Mouse (Mus musculus) hindbrain, postnatal 0 days (tissue): ENCODE measurements around the gene Map2. TPM values are rescaled to one million over a fixed set of nuclear protein-coding genes. Genes with fewer than 3 reads are reported as not detected.

ENCODE experiments used
- ATAC-seq: fragments of 200-750 bp; cut with Nextera tagmentation; 2 replicates; pipeline ENCODE4 v1.8.0; 2017; ENCODE audit warnings: mild to moderate bottlenecking, moderate TSS enrichment, moderate library complexity
- DNase-seq: peaks from one replicate; pipeline ENCODE4 v3.0.0-alpha.2; 2015; ENCODE audit warnings: low spot score
- H3K27ac ChIP-seq: fragments of 300-500 bp; sonication (generic); 2 replicates; pipeline ENCODE4 v1.5.1; 2014; ENCODE audit warnings: mild to moderate bottlenecking
- H3K27me3 ChIP-seq: fragments of 300-500 bp; sonication (generic); 2 replicates; pipeline ENCODE4 v1.6.1; 2014; ENCODE audit warnings: low read length, mixed read lengths; ENCODE audit not compliant: insufficient read depth
- H3K36me3 ChIP-seq: fragments of 300-500 bp; sonication (generic); 2 replicates; pipeline ENCODE4 v1.6.1; 2014; ENCODE audit warnings: low read length, mixed read lengths; ENCODE audit not compliant: insufficient read depth
- H3K4me1 ChIP-seq: fragments of 300-500 bp; sonication (generic); 2 replicates; pipeline ENCODE4 v1.6.1; 2014; ENCODE audit warnings: antibody characterized with exemption, low read length, mixed read lengths; ENCODE audit not compliant: insufficient read depth
- H3K4me2 ChIP-seq: fragments of 300-500 bp; sonication (generic); 2 replicates; pipeline ENCODE4 v1.6.1; 2014; ENCODE audit warnings: low read depth, mild to moderate bottlenecking, low read length, moderate library complexity, mixed read lengths
- H3K4me3 ChIP-seq: fragments of 300-500 bp; sonication (generic); 2 replicates; pipeline ENCODE4 v1.5.1; 2014; ENCODE audit warnings: low read length
- H3K9ac ChIP-seq: fragments of 300-500 bp; sonication (generic); replicated peaks from 2 replicates; pipeline ENCODE4 v1.6.1; 2014; ENCODE audit warnings: mild to moderate bottlenecking, low read length, moderate library complexity, mixed read lengths
- H3K9me3 ChIP-seq: fragments of 300-500 bp; sonication (generic); 2 replicates; pipeline ENCODE4 v1.6.1; 2016; ENCODE audit warnings: low read length, mixed read lengths
- CTCF ChIP-seq: IDR thresholded peaks from 2 replicates; pipeline ENCODE4 v1.5.1; 2016; ENCODE audit warnings: antibody characterized with exemption, control low read depth, low read depth
- WGBS: fragments of 180-500 bp; shearing (Covaris S2); extraction: QIAGEN DNeasy Blood & Tissue Kit; methylation state at CpG from one replicate; pipeline ENCODE4 v1.1.7; 2014; 5-methylcytosine and 5-hydroxymethylcytosine counted together
- polyA plus RNA-seq: library from polyadenylated mRNA; unstranded; fragments of >200 nt; fragmentation: Nextera tagmentation; extraction: Ambion mirVana; gene quantifications from 2 replicates; pipeline ENCODE4 v1.2.1, GENCODE M21; 2015
- total RNA-seq: library from RNA; depleted of rRNA; stranded (reverse); fragments of >200 nt; gene quantifications from 2 replicates; pipeline ENCODE4 v1.2.3, GENCODE M21; 2014

Map2 gene
- total and polyA plus RNA-seq, 2 experiments from 2014 or later, result 289 to 1,101 TPM

DNA sequence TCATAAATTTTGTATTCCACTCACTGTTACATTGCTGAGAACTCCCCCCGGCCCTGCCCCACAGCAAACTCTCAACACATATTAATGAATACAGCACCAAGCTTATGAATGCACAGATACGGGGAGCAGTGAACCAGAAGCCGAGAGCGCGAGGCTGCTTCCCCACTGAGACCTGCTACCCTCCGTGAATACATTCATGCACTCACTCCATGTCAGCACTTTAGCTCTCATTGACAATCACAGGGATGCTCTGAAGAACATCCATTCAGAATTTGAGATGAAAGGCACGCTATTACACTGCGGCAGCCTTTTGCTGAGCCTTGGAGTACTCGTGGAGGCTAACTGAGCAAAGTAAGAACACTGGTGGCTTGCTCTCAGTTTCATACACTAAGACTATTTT, 226.8 kb downstream of the Map2 start:
- TF ChIP-seq CTCF, result no peak
- Histone ChIP-seq H3K4me2 (no peak overlapping the region), H3K27me3 (no peaks in the 10 kb centered on the region), H3K27ac (peak overlapping the region; percentile 45; the same call in 1 of the 2 replicates), H3K4me1 (no peaks in the 10 kb centered on the region), H3K4me3 (no peak overlapping the region), H3K9ac (no peak overlapping the region), H3K36me3 (peaks cover 32% of the 10 kb centered on the region), H3K9me3 (no peaks in the 10 kb centered on the region)
- ATAC-seq (peak; percentile 74), DNase-seq (peak; percentile 35)
- 16% methylated on average over 9 of the region's 9 CpGs for WGBS

DNA sequence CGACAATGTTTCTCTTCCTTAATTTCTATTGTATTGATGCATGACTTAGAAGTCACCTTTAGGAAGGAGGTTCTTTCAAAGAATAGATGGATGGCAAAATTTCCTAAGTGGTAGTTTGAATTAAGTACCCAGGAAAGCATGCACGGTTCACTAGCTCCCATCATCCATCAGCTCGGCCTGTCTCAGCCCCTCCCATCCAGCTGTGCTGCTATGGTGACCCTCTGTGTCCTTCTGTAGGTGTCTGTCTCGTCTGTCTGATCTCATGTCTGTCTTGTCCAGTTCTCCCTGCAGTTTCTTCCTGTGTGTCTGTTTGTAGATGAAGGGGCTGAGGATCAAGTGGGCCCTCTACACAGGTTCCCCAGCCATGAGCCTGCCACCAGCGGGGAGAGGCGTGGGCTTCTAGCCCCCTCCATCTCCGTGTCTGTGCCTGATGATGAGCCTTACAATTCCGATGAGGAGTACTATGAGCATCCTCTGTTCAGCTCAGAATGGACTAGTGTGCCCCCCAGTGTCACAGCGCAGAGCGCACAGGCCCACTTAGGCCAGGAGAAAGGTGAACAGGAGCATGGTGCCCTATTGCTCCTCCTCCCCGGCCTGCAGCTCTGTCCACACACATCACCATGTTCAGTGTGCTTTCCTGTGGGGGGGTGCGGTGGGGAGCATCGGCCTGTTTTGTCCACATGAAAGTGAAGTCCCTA, 232.3 kb downstream of the Map2 start:
- no peaks in the 10 kb centered on the region for H3K27me3 ChIP-seq
- no peaks in the 10 kb centered on the region for H3K9me3 ChIP-seq
- H3K4me2 ChIP-seq, result no peak overlapping the region
- 45% methylated on average over 13 of the region's 13 CpGs for WGBS
- peak; percentile 51 for TF ChIP-seq CTCF
- DNase-seq (peak; percentile 34), ATAC-seq (peak; percentile 79)
- H3K27ac ChIP-seq, result no peak overlapping the region
- no peak overlapping the region for H3K9ac ChIP-seq
- no peaks in the 10 kb centered on the region for H3K4me1 ChIP-seq
- peaks cover 40% of the 10 kb centered on the region; the same call in 1 of the 2 replicates for H3K36me3 ChIP-seq
- no peak overlapping the region for H3K4me3 ChIP-seq

DNA sequence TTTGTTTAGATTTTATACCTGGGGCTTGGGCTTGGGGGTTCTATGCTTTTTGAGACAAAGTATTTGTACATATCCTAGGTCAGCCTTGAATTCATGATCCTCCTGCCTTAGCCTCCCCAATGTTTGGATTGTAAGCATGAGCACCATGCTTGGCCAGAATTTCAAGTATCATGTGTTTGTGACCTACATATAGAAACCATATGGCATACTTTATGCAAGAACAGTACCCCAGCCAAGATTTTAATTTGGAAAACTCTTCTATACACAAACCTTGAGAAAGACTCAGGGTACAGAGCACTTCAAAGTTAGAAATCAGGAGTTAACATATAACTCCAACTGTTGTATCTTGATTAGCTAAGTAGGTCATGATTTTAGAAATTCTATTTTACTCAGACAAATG, 243.3 kb downstream of the Map2 start:
- no peaks in the 10 kb centered on the region for H3K4me1 ChIP-seq
- no peak overlapping the region for H3K27ac ChIP-seq
- H3K27me3 ChIP-seq, result no peaks in the 10 kb centered on the region
- no peak for ATAC-seq
- H3K9ac ChIP-seq, result no peak overlapping the region
- no peaks in the 10 kb centered on the region for H3K9me3 ChIP-seq
- no peak for DNase-seq
- no peak overlapping the region for H3K4me2 ChIP-seq
- H3K4me3 ChIP-seq, result no peak overlapping the region
- no peak for TF ChIP-seq CTCF
- peaks cover 31% of the 10 kb centered on the region for H3K36me3 ChIP-seq

GRCm38 (mm10) chr1:66426073-66426472, 251.0 kb downstream of the Map2 start:
- Histone ChIP-seq H3K4me1 (no peaks in the 10 kb centered on the region), H3K4me3 (no peak overlapping the region), H3K27me3 (no peaks in the 10 kb centered on the region), H3K27ac (no peak overlapping the region), H3K4me2 (no peak overlapping the region), H3K36me3 (peaks cover 27% of the 10 kb centered on the region), H3K9ac (no peak overlapping the region), H3K9me3 (no peaks in the 10 kb centered on the region)
- TF ChIP-seq CTCF, result no peak
- ATAC-seq (no peak), DNase-seq (no peak)
- WGBS, result 88% methylated on average over 5 of the region's 5 CpGs

DNA sequence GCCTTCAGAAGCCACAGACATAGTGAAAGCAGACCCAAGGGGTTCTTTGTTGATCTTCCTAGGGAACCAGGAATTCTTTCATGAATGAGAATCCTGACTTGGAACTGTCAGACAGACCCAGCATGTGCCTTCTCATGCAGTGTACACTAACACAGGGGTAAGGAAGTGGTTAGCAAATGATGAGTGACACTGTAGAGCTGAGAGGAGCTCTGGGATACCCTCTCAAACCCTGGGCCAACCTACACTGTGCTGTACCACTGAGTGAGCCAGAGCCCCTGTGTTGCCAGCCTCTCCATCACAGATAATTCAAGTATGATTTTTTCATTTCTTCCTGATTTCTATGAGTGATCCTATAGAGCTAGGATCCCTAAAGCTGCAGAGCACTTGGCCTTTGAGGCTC, 255.9 kb downstream of the Map2 start:
- no peak overlapping the region for H3K4me2 ChIP-seq
- H3K9me3 ChIP-seq, result no peaks in the 10 kb centered on the region
- peaks cover 18% of the 10 kb centered on the region for H3K36me3 ChIP-seq
- no peak overlapping the region for H3K9ac ChIP-seq
- no peaks in the 10 kb centered on the region for H3K27me3 ChIP-seq
- no peak overlapping the region for H3K4me3 ChIP-seq
- 0 out of 2 replicates have a peak, but pooled peaks have one; percentile 59 for ATAC-seq
- H3K4me1 ChIP-seq, result no peaks in the 10 kb centered on the region
- no peak for DNase-seq
- no peak for TF ChIP-seq CTCF
- no peak overlapping the region for H3K27ac ChIP-seq

GRCm38 (mm10) chr1:66431472-66431871, 256.4 kb downstream of the Map2 start:
- Histone ChIP-seq H3K27me3 (no peaks in the 10 kb centered on the region), H3K4me1 (no peaks in the 10 kb centered on the region), H3K27ac (no peak overlapping the region), H3K9ac (no peak overlapping the region), H3K36me3 (peaks cover 18% of the 10 kb centered on the region), H3K4me2 (no peak overlapping the region), H3K9me3 (no peaks in the 10 kb centered on the region), H3K4me3 (no peak overlapping the region)
- no peak for DNase-seq
- 91% methylated on average over 6 of the region's 6 CpGs for WGBS
- no peak for ATAC-seq
- TF ChIP-seq CTCF, result no peak

- no peak for DNase-seq
- Histone ChIP-seq H3K4me2 (no peak overlapping the region), H3K4me1 (no peaks in the 10 kb centered on the region), H3K36me3 (peaks cover 15% of the 10 kb centered on the region), H3K4me3 (no peak overlapping the region), H3K27me3 (no peaks in the 10 kb centered on the region), H3K27ac (no peak overlapping the region), H3K9me3 (no peaks in the 10 kb centered on the region), H3K9ac (no peak overlapping the region)
- TF ChIP-seq CTCF, result no peak
- ATAC-seq, result no peak
- WGBS, result 84% methylated on average over 2 of the region's 2 CpGs
These were observed 263.0 kb downstream of the Map2 start for GRCm38 (mm10) chr1:66438069-66438468.
